9 mouse cellular contexts compared by ENCODE assay signal in the genomic region with DNA sequence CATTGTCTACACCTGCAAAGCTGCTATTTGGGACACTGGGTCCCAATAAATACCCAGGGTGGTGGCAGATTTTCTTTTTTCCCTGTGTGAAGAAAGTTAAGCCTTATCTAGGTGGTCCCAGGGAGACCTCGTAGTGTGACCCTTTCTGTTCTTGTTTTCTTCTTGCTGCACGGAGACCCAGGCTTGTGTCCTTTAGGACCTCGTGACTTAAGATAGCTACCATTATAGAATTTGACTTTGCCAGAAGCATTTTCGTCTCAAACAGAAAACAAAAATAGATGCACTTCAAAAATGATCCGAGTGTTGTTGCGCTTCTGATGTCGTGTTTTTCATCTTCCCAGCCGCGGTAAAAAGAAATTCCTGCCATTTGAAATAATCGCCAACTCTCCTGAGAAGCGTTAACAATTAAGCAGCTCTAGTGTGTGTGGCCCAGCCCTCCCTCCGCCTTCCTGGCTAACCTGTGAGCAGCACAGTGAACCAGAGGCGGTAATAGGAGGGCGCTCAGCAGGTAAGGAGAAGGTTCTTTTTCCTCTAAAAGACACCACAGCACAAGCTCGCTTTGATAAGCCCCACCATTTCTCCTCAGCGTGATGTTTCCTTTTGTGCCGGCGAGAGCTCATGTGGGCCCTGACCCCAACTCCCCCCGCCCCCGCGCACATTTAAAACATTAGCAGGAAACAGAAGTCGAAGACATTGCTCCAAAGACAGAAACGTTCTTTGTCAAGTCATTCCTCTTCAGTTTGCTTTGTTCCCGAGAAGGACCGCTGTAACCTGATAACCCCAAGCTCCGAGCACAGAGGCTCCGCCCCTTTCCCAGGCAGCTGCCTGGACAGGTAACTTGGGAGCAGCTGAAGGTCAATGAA.
DNase-seq lines count a peak whose midpoint lies in the region; ATAC-seq lines count a peak whose summit lies in the region.
"Had no signal": no experiment of that assay in that cellular context is flagged by ENCODE, and none has a peak within 500 bp of the region (broad histone marks: within the 10 kb centered on the region; RNA-seq: fewer than 3 reads in every experiment).

No protein-coding gene starts in this region.

- H3K27me3 ChIP-seq in heart, embryonic 12.5 days (replicated peaks), result no peaks in the 10 kb centered on the region
- H3K27me3 ChIP-seq in forebrain, embryonic 11.5 days (ENCODE audit: control insufficient read depth, insufficient read depth, low read length), result no peaks in the 10 kb centered on the region
- no peaks in the 10 kb centered on the region for H3K27me3 ChIP-seq in lung, embryonic 16.5 days (ENCODE audit: control insufficient read depth, insufficient read depth, low read depth, low read length)

- no peak for DNase-seq in heart, adult 9 months (ENCODE audit: low spot score in 2 of 2)
- peak; percentile 61 for DNase-seq in forebrain, embryonic 11.5 days (ENCODE audit: low spot score)
- DNase-seq in kidney, adult 9 months, result peak; percentile 70
- peak; percentile 42 for DNase-seq in retina, postnatal 1 day
- DNase-seq in ovary, postnatal 36 days (ENCODE audit: low spot score), result no peak

- no peak overlapping the region for H3K27ac ChIP-seq in heart, embryonic 12.5 days (ENCODE audit: poor library complexity, severe bottlenecking)
- H3K27ac ChIP-seq in forebrain, embryonic 11.5 days (ENCODE audit: low read depth, low read length), result no peak overlapping the region
- H3K27ac ChIP-seq in lung, embryonic 16.5 days (ENCODE audit: low read length), result peak overlapping the region; percentile 85

- H3K9me3 ChIP-seq in heart, embryonic 12.5 days (replicated peaks), result 0 out of 2 replicates have a peak, but pooled peaks cover 10% of the 10 kb centered on the region
- no peaks in the 10 kb centered on the region for H3K9me3 ChIP-seq in forebrain, embryonic 11.5 days (ENCODE audit: control insufficient read depth, low read length)
- no peaks in the 10 kb centered on the region for H3K9me3 ChIP-seq in lung, embryonic 16.5 days (ENCODE audit: control insufficient read depth, low read length)

- H3K4me2 ChIP-seq in heart, embryonic 12.5 days, result peak overlapping the region; percentile 68
- H3K4me2 ChIP-seq in forebrain, embryonic 11.5 days (ENCODE audit: low read depth, low read length, severe bottlenecking), result peak overlapping the region; percentile 65
- H3K4me2 ChIP-seq in lung, embryonic 16.5 days (ENCODE audit: low read depth, low read length), result peak overlapping the region; percentile 60

- H3K4me1 ChIP-seq in heart, embryonic 12.5 days (replicated peaks), result peaks cover 27% of the 10 kb centered on the region
- peaks cover 4% of the 10 kb centered on the region for H3K4me1 ChIP-seq in forebrain, embryonic 11.5 days (replicated peaks; ENCODE audit: control insufficient read depth, insufficient read depth, low read length)
- no peaks in the 10 kb centered on the region for H3K4me1 ChIP-seq in lung, embryonic 16.5 days (replicated peaks; ENCODE audit: control insufficient read depth, insufficient read depth, low read length)

- H3K9ac ChIP-seq in heart, embryonic 12.5 days, result peak overlapping the region; percentile 55
- H3K9ac ChIP-seq in forebrain, embryonic 11.5 days (ENCODE audit: low read length), result peak overlapping the region; percentile 50; the same call in 1 of the 2 replicates
- peak overlapping the region; percentile 57 for H3K9ac ChIP-seq in lung, embryonic 16.5 days (ENCODE audit: low read length)

- 2% methylated on average over 27 of the region's 27 CpGs for WGBS in heart, embryonic 12.5 days
- WGBS in forebrain, embryonic 11.5 days, result 3% methylated on average over 27 of the region's 27 CpGs
- 5% methylated on average over 27 of the region's 27 CpGs for WGBS in lung, embryonic 16.5 days

- ATAC-seq in heart, embryonic 12.5 days (ENCODE audit: insufficient number of reproducible peaks, low FRiP score), result peak; percentile 59; the same call in 1 of the 2 replicates
- ATAC-seq in forebrain, embryonic 11.5 days (replicated peaks; ENCODE audit: low FRiP score), result 0 out of 2 replicates have a peak, but pooled peaks have one; percentile 55
- peak; percentile 92 for ATAC-seq in lung, embryonic 16.5 days (ENCODE audit: low read depth)
- no peak for ATAC-seq in inflammation-experienced regulatory T-cells, adult 6 months

- H3K36me3 ChIP-seq in heart, embryonic 12.5 days, result no peaks in the 10 kb centered on the region
- no peaks in the 10 kb centered on the region for H3K36me3 ChIP-seq in forebrain, embryonic 11.5 days (ENCODE audit: control insufficient read depth, insufficient read depth, low read length)
- H3K36me3 ChIP-seq in lung, embryonic 16.5 days (ENCODE audit: control insufficient read depth, insufficient read depth, low read length), result no peaks in the 10 kb centered on the region

- peak overlapping the region; percentile 37 for H3K4me3 ChIP-seq in heart, embryonic 12.5 days
- peak overlapping the region; percentile 17 for H3K4me3 ChIP-seq in forebrain, embryonic 11.5 days (ENCODE audit: low read depth, low read length)
- peak overlapping the region; percentile 40 for H3K4me3 ChIP-seq in lung, embryonic 16.5 days (ENCODE audit: low read length)
- H3K4me3 ChIP-seq: myocyte had no signal

Comparison
In these comparisons a context has a peak if more than half of its experiments do, and no peak if none do; other contexts are left out.
1. DNase-seq: peak in forebrain, embryonic 11.5 days (single experiment), kidney, adult 9 months (single experiment) and retina, postnatal 1 day (single experiment); none in heart, adult 9 months (0 of 2) and ovary, postnatal 36 days (single experiment).
2. Peak in every context shown above with its lines, with median percentiles within 50 percentile points of each other: H3K4me2 ChIP-seq, H3K4me3 ChIP-seq and H3K9ac ChIP-seq.